In the genomic region with DNA sequence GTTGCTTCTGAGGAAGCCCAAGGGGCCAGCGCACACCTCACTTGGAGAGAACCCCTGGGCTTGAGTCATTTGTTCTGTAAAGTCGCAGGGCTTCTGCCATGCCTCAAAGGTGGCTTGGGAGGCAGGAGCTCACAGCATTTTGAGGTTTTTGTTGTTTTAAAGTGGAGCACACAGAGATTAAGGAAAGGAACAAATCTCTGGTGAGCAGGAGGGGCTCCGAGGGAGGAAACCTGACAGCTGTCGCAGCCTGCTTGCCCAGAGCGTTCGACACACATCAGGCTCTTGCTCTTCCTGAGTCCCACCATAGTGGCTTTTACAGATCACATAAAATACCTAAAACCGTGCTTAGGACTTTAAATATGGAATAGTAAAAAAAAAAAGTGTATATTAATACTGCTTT, we compare ENCODE assay signal across 24 mouse cellular contexts. TPM values are rescaled to one million over a fixed set of nuclear protein-coding genes. Genes with fewer than 3 reads are reported as not detected.
DNase-seq lines count a peak whose midpoint lies in the region; ATAC-seq lines count a peak whose summit lies in the region.
"Had no signal": no experiment of that assay in that cellular context is flagged by ENCODE, and none has a peak within 500 bp of the region (broad histone marks: within the 10 kb centered on the region; RNA-seq: fewer than 3 reads in every experiment).

No protein-coding gene starts in this region.

- peak; percentile 37 for DNase-seq in midbrain, embryonic 11.5 days (ENCODE audit: low spot score, missing footprints)
- no peak for DNase-seq in midbrain, embryonic 10.5 days (ENCODE audit: low spot score)
- peak; percentile 51 for DNase-seq in thymus, postnatal 0 days (ENCODE audit: low spot score)
- peak; percentile 66 for DNase-seq in thymus, postnatal 25 days
- DNase-seq in thymus, postnatal 4 days = peak; percentile 63
- no peak for DNase-seq in urinary bladder, postnatal 10 days (ENCODE audit: low spot score)
- DNase-seq: adrenal gland, adult 2 months; adrenal gland, postnatal 10 days; adrenal gland, postnatal 25 days; B cell, adult 2 months; cerebellum, adult 11 months; cerebellum, adult 18-20 months; cerebellum, adult 8-10 months; cerebellum, adult 9-11 months; cerebellum, postnatal 14 days; cerebellum, postnatal 36 days; embryo, embryonic 11 days had no signal

- ATAC-seq in midbrain, embryonic 11.5 days (ENCODE audit: low FRiP score) = no peak
- no peak for ATAC-seq in CD4-positive, CD25-positive, alpha-beta regulatory T cell, adult 4 months
- ATAC-seq: forebrain, embryonic 14.5 days had no signal

- H3K4me1 ChIP-seq in midbrain, embryonic 11.5 days (ENCODE audit: control insufficient read depth, insufficient read depth, low read length) = peaks cover 20% of the 10 kb centered on the region
- peaks cover 40% of the 10 kb centered on the region for H3K4me1 ChIP-seq in midbrain, embryonic 10.5 days
- H3K4me1 ChIP-seq: embryonic facial prominence, embryonic 13.5 days; embryonic facial prominence, embryonic 15.5 days had no signal

- H3K27me3 ChIP-seq in midbrain, embryonic 11.5 days (ENCODE audit: control insufficient read depth, insufficient read depth, low read length) = no peaks in the 10 kb centered on the region
- no peaks in the 10 kb centered on the region for H3K27me3 ChIP-seq in midbrain, embryonic 10.5 days (ENCODE audit: low read depth, poor library complexity, severe bottlenecking)
- H3K27me3 ChIP-seq: embryonic facial prominence, embryonic 13.5 days; embryonic facial prominence, embryonic 15.5 days; forebrain, embryonic 12.5 days had no signal

- no peak overlapping the region for H3K4me3 ChIP-seq in midbrain, embryonic 11.5 days (ENCODE audit: low read depth, low read length)
- H3K4me3 ChIP-seq in midbrain, embryonic 10.5 days = no peak overlapping the region
- H3K4me3 ChIP-seq: embryonic facial prominence, embryonic 13.5 days; embryonic facial prominence, embryonic 15.5 days; erythroblast, embryonic 14.5 days; forebrain, embryonic 10.5 days; forebrain, embryonic 12.5 days had no signal

- no peaks in the 10 kb centered on the region for H3K36me3 ChIP-seq in midbrain, embryonic 11.5 days (ENCODE audit: control insufficient read depth, insufficient read depth, low read length)
- peaks cover 32% of the 10 kb centered on the region for H3K36me3 ChIP-seq in midbrain, embryonic 10.5 days

- WGBS in midbrain, embryonic 11.5 days = 73% methylated on average over 7 of the region's 7 CpGs
- 66% methylated on average over 7 of the region's 7 CpGs for WGBS in midbrain, embryonic 10.5 days

- H3K27ac ChIP-seq in midbrain, embryonic 11.5 days (ENCODE audit: low read depth, low read length) = no peak overlapping the region
- no peak overlapping the region for H3K27ac ChIP-seq in midbrain, embryonic 10.5 days (replicated peaks)
- H3K27ac ChIP-seq: embryonic facial prominence, embryonic 13.5 days; embryonic facial prominence, embryonic 15.5 days; forebrain, embryonic 10.5 days; forebrain, embryonic 12.5 days had no signal

- no peak overlapping the region for H3K9ac ChIP-seq in midbrain, embryonic 11.5 days (ENCODE audit: low read length)
- H3K9ac ChIP-seq: embryonic facial prominence, embryonic 13.5 days; embryonic facial prominence, embryonic 15.5 days; forebrain, embryonic 12.5 days had no signal

- H3K9me3 ChIP-seq in midbrain, embryonic 11.5 days (ENCODE audit: control insufficient read depth, low read length) = no peaks in the 10 kb centered on the region
- no peaks in the 10 kb centered on the region for H3K9me3 ChIP-seq in midbrain, embryonic 10.5 days (replicated peaks)
- H3K9me3 ChIP-seq: embryonic facial prominence, embryonic 13.5 days; embryonic facial prominence, embryonic 15.5 days; forebrain, embryonic 10.5 days; forebrain, embryonic 12.5 days had no signal

- H3K4me2 ChIP-seq in midbrain, embryonic 11.5 days = no peak overlapping the region
- H3K4me2 ChIP-seq: embryonic facial prominence, embryonic 13.5 days; embryonic facial prominence, embryonic 15.5 days; forebrain, embryonic 12.5 days had no signal

RNA-seq across cellular contexts. Expression of a gene that starts 11.3 kb away (rescaled TPM):
- polyA plus RNA-seq in midbrain, embryonic 11.5 days (2014; fragmentation: Nextera tagmentation; extraction: Ambion mirVana) = 4.1 and 5.7 TPM in 2 replicates
- 5.3 and 5.7 TPM in 2 replicates for polyA plus RNA-seq in midbrain, embryonic 10.5 days (2016; fragmentation: Nextera tagmentation; extraction: Ambion mirVana)
- polyA plus RNA-seq in thymus, postnatal 0 days (2015; fragmentation: Nextera tagmentation; extraction: Ambion mirVana) = 368 and 376 TPM in 2 replicates
- polyA plus RNA-seq in CD4-positive, CD25-positive, alpha-beta regulatory T cell, adult 4 months (2017; shearing (Covaris generic)) = 1 to 10 TPM; 1.2 to 1.7 TPM

RNA-seq across cellular contexts. Expression of a gene that starts 30.3 kb away (rescaled TPM):
- polyA plus RNA-seq in midbrain, embryonic 11.5 days (2014; fragmentation: Nextera tagmentation; extraction: Ambion mirVana) = 250 and 260 TPM in 2 replicates
- 262 and 299 TPM in 2 replicates for polyA plus RNA-seq in midbrain, embryonic 10.5 days (2016; fragmentation: Nextera tagmentation; extraction: Ambion mirVana)
- polyA plus RNA-seq in thymus, postnatal 0 days (2015; fragmentation: Nextera tagmentation; extraction: Ambion mirVana) = 244 and 247 TPM in 2 replicates
- polyA plus RNA-seq in CD4-positive, CD25-positive, alpha-beta regulatory T cell, adult 4 months (2017; shearing (Covaris generic)) = 10 to 100 TPM; 80.8 to 90.1 TPM

Comparison
In these comparisons a context has a peak if more than half of its experiments do, and no peak if none do; other contexts are left out.
1. DNase-seq: peak in midbrain, embryonic 11.5 days (single experiment), thymus, postnatal 0 days (single experiment), thymus, postnatal 25 days (single experiment) and thymus, postnatal 4 days (single experiment); none in midbrain, embryonic 10.5 days (single experiment) and urinary bladder, postnatal 10 days (single experiment).
2. RNA of a gene that starts 11.3 kb away (polyA plus RNA-seq): 368 to 376 TPM in thymus, postnatal 0 days; 4.1 to 5.7 TPM in midbrain, embryonic 11.5 days, 5.3 to 5.7 TPM in midbrain, embryonic 10.5 days and 1.2 to 1.7 TPM in CD4-positive, CD25-positive, alpha-beta regulatory T cell, adult 4 months; every median in the first group is over 10 times any median in the second.